Mouse (Mus musculus): ENCODE data around the gene Igf2bp1. TPM values are rescaled to one million over a fixed set of nuclear protein-coding genes. Genes with fewer than 3 reads are reported as not detected.

Igf2bp1 gene
- polyA plus RNA-seq, 1 experiment from 2014 or later, result 1.2 TPM

DNA sequence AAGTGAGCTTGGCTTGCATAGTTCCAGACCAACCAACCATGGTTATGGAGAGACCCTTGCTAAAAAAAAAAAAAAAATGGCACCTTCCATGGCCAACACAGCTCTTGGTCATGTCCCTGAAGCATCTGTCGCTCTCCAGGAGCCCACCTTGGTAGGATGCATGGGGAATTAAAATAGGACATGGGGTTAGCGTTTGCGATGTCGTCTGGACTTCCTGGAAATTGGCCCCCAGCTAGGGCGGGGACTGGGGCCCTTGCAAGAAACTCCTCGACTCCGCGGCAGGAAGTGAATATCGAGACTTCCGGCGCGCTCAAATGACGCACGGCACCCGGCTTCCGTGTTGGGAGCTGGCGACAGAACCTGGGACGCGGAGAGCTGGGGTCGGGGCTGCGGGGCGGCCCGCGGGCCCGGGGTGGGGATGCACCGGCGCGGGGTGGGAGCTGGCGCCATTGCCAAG is 28.9 kb upstream of the Igf2bp1 start, which contains the start of gene Snf8:
Snf8 (plus strand) TSS at position 290 of the 457 bp plus-strand sequence.
- in situ Hi-C loops (cut with MboI; ENCODE audit: low pct_unique_long_range_greater_than_20kb), result no loop called here
- ChIA-PET POLR2A (interaction anchor here (0.6 to 1.2 kb wide), 4 partner anchors 28 to 899 kb away, joined by 3 to 7 read pairs (median 4); no protein-coding TSS in a partner anchor), CTCF (interaction anchor here (0.8 to 1.6 kb wide), 4 partner anchors 54 to 207 kb away, joined by 3 to 5 read pairs (median 4); no protein-coding TSS in a partner anchor)
- peak; percentile 35 for ATAC-seq
- no peaks in the 10 kb centered on the region for H3K27me3 ChIP-seq
- TF ChIP-seq CTCF (IDR thresholded peaks at IDR 0.05), result no peak
- DNase-seq (ENCODE audit: low read depth, low spot score), result peak; percentile 67

DNA sequence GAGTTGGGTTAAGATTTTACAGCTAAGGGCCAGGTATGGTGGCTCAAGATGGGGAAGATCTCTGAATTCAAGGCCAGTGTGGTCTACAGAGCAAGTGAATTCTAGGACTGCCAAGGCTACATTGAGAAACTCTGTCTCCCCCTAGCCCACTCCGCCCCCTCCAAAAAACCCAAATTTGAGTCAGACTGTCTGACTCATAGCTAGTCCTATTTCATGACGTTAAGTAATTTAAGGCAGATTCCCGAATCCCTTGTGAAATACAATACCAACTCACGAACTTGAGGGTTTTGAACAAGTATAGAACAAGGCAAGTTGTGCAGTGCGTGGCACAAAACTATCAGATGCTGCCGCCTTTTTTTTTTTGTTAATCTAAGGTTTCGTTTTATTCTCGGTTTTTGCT is 28.4 kb upstream of the Igf2bp1 start:
- in situ Hi-C loops (cut with MboI; ENCODE audit: low pct_unique_long_range_greater_than_20kb), result no loop called here
- ChIA-PET CTCF (interaction anchor here (0.8 to 1.6 kb wide), 4 partner anchors 53 to 207 kb away, joined by 3 to 5 read pairs (median 4); no protein-coding TSS in a partner anchor), POLR2A (interaction anchor here (0.6 to 1.2 kb wide), 5 partner anchors 28 to 935 kb away, joined by 3 to 7 read pairs (median 3); no protein-coding TSS in a partner anchor)
- no peaks in the 10 kb centered on the region for H3K27me3 ChIP-seq
- DNase-seq (ENCODE audit: low read depth, low spot score) (no peak), ATAC-seq (no peak)
- TF ChIP-seq CTCF (IDR thresholded peaks at IDR 0.05), result no peak

DNA sequence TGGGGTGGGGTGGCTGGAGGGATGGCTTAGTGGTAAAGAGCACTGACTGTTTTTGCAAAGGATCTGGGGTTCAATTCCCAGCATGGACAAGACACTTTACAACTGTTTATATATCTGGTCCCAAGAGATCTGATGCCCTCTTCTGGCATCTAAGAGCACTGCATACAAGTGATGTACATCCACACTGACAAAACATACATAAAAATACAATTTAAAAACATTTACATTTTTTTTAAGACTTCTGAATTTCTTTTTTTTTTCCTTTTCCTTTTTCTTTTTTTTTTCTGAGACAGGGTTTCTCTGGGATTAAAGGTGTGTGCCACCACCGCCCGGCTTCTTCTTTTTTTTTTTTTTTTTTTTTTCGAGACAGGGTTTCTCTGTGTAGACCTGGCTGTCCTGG is 27.5 kb upstream of the Igf2bp1 start:
- in situ Hi-C loops (cut with MboI; ENCODE audit: low pct_unique_long_range_greater_than_20kb), result no loop called here
- ATAC-seq, result no peak
- no peak for DNase-seq (ENCODE audit: low read depth, low spot score)
- no peaks in the 10 kb centered on the region for H3K27me3 ChIP-seq
- ChIA-PET CTCF (interaction anchor here (1.6 kb wide), 1 partner anchor 157 kb away, joined by 3 read pairs; no protein-coding TSS in a partner anchor), POLR2A (interaction anchor here (1.2 kb wide), 1 partner anchor 27 kb away, joined by 4 read pairs; no protein-coding TSS in a partner anchor)
- peak; percentile 54 for TF ChIP-seq CTCF (IDR thresholded peaks at IDR 0.05)

DNA sequence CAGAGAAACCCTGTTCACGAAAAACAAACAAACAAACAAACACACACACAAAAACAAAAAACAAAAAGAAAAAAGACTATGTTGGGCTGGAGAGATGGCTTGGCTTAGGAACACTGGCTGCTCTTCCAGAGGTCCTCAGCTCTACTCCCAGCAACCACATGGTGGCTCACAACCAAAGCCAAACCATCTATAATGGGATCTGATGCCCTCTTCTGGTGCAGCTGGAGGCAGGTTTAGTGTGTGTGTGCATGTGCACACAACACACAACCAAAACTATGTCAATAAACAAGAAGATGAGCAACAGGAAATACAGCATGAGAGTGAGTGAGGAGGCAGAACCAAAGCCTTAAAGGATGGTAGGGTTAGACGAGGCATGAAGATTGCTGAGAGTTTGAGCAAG is 26.0 kb upstream of the Igf2bp1 start:
- in situ Hi-C loops (cut with MboI; ENCODE audit: low pct_unique_long_range_greater_than_20kb), result no loop called here
- H3K27me3 ChIP-seq, result no peaks in the 10 kb centered on the region
- DNase-seq (ENCODE audit: low read depth, low spot score) (no peak), ATAC-seq (no peak)
- ChIA-PET POLR2A (no interaction called here), CTCF (no interaction called here)
- TF ChIP-seq CTCF (IDR thresholded peaks at IDR 0.05), result peak; percentile 43

DNA sequence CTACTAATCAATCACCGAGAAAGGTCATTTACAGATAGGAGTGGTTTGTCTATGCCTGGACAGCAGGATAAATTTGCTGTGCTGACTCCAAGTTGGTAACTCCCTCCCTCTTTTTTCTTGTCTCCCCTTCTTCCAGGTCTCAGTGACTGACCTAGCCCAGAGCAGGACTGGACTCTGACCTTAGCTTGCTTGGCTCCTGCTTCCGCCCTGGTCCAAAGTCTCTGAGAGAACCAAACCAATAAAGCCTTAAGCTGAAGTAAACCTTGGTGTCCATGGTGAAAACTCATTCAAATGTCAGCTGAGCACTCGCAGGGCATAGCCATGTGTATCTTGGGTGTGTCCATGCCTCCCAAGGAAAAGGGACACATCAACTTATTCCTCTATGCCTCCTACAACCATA is 24.8 kb upstream of the Igf2bp1 start:
- no peak for TF ChIP-seq CTCF (IDR thresholded peaks at IDR 0.05)
- DNase-seq (ENCODE audit: low read depth, low spot score) (no peak), ATAC-seq (no peak)
- POLR2A ChIA-PET, result no interaction called here
- H3K27me3 ChIP-seq, result no peaks in the 10 kb centered on the region
- CTCF ChIA-PET, result no interaction called here
- in situ Hi-C loops (cut with MboI; ENCODE audit: low pct_unique_long_range_greater_than_20kb), result no loop called here

DNA sequence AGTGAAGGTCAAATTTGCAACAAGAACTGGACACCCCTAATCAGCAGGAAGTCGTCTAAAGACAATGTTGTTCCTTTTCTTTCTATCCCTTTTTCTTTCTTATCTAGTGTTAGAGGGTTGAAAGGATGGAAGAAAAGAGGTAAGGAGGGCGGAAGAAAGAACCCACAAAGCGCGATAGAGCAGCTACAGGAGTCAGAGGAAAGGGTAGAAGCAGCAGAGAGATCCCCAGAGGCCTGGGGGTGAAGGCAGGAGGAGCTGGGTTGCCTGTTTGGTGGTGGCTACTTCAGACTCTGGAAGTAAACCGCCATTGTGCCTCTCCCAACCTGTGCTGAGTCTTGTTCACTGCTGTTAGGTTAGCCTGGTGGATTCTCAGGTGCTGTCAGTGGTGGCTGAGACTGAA is 22.4 kb upstream of the Igf2bp1 start:
- in situ Hi-C loops (cut with MboI; ENCODE audit: low pct_unique_long_range_greater_than_20kb), result no loop called here
- ChIA-PET CTCF (interaction anchor here (1.2 kb wide), 1 partner anchor 47 kb away, joined by 3 read pairs; no protein-coding TSS in a partner anchor), POLR2A (no interaction called here)
- no peak for TF ChIP-seq CTCF (IDR thresholded peaks at IDR 0.05)
- DNase-seq (ENCODE audit: low read depth, low spot score) (no peak), ATAC-seq (no peak)
- H3K27me3 ChIP-seq, result no peaks in the 10 kb centered on the region

DNA sequence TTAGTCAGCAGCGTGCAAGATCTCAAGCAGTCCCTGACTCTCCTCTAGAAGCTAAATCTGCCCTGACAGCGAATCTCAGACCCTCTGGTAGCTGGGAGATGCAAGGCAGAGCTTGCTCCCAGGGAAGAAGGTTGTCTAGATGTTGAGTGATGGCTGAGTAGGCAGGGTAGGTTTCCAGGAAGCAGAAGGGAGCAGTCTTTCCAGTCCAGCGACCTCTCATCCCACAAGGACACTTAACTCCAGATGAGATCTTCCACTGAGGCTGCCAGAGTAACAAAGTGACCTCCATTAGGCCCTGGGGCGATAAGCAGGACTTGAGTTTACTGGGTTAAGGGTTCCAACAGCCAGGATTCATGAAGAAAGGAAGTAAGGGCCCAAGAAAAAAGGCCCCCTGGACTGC is 14.9 kb upstream of the Igf2bp1 start:
- in situ Hi-C loops (cut with MboI; ENCODE audit: low pct_unique_long_range_greater_than_20kb), result no loop called here
- no peak for TF ChIP-seq CTCF (IDR thresholded peaks at IDR 0.05)
- ChIA-PET CTCF (no interaction called here), POLR2A (no interaction called here)
- H3K27me3 ChIP-seq, result no peaks in the 10 kb centered on the region
- DNase-seq (ENCODE audit: low read depth, low spot score) (no peak), ATAC-seq (no peak)

DNA sequence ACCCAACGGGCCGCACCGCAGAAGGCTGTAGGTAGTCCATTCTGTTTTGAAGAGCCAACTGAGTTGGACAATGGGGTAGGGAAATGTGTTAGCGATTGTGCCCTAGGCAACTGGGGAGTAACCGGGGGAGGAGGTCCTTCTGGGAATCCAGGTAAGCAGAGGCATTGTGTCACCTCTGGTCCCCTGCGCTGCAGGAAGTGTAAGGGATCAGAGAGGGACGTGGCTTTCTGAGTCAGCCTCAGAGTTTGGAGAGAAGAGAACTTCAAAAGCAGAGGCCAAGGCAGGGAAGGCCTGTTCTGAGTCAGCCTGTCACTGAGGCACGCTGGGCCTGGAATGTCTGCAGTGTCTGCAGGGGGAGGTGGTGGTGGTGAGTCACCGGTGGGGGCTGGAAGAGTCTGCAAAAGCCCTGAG is 12.2 kb upstream of the Igf2bp1 start:
- in situ Hi-C loops (cut with MboI; ENCODE audit: low pct_unique_long_range_greater_than_20kb), result no loop called here
- CTCF ChIA-PET, result interaction anchor here (0.9 kb wide), 1 partner anchor 37 kb away, joined by 3 read pairs; no protein-coding TSS in a partner anchor

DNA sequence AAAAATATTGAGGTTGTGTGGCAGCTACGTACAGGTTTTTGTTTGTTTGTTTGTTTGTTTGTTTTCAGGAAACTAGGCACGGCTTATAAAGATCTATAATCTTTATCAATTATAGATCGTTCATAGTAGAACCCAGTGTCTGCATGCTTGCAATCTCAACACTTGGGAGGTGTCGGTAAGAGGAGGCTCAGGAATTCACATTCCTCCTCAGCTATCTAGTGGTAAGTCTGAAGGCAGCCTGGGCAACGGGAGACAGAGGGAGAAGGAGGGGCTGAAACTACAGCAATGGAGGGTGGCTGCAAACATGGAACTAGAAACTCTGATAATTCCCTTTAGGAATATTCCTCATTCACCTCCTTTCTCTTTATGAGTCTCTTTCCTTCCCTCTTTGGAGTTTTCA is 9.7 kb upstream of the Igf2bp1 start:
- ChIA-PET CTCF (no interaction called here), POLR2A (no interaction called here)
- in situ Hi-C loops (cut with MboI; ENCODE audit: low pct_unique_long_range_greater_than_20kb), result no loop called here
- H3K27me3 ChIP-seq, result peaks cover 11% of the 10 kb centered on the region
- DNase-seq (ENCODE audit: low read depth, low spot score) (no peak), ATAC-seq (no peak)
- TF ChIP-seq CTCF (IDR thresholded peaks at IDR 0.05), result no peak

More for the DNA sequence above, 12.2 kb upstream of the Igf2bp1 start:
- DNase-seq (ENCODE audit: low read depth, low spot score), result peak; percentile 50
- ATAC-seq, result peak; percentile 94
- no peaks in the 10 kb centered on the region for H3K27me3 ChIP-seq
- POLR2A ChIA-PET, result interaction anchor here (1.5 kb wide), 1 partner anchor 23 kb away, joined by 4 read pairs; no protein-coding TSS in a partner anchor
- TF ChIP-seq CTCF (IDR thresholded peaks at IDR 0.05), result no peak

DNA sequence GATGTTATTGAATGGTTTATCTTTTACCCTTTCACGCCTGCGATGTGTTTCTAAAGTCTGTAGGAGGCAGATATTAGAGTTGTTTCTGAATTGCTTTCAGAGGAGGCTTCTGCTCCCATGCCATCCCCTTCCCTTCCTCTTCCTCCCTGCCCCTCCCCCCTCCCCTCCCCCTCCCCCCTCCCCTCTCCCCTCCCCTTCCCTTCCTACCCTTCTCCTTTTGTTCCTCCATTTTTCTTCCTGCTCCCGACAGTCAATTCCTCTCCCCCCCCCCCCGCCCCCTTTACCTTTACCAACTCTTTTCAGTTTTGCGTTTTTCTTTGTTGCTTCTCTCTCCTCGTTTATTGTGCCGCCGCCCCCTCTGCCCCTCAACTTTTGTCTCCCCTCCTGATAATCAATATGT is 6.2 kb upstream of the Igf2bp1 start:
- in situ Hi-C loops (cut with MboI; ENCODE audit: low pct_unique_long_range_greater_than_20kb), result no loop called here
- CTCF ChIA-PET, result no interaction called here
- peaks cover 39% of the 10 kb centered on the region for H3K27me3 ChIP-seq
- ATAC-seq (no peak), DNase-seq (ENCODE audit: low read depth, low spot score) (no peak)
- POLR2A ChIA-PET, result no interaction called here
- no peak for TF ChIP-seq CTCF (IDR thresholded peaks at IDR 0.05)

DNA sequence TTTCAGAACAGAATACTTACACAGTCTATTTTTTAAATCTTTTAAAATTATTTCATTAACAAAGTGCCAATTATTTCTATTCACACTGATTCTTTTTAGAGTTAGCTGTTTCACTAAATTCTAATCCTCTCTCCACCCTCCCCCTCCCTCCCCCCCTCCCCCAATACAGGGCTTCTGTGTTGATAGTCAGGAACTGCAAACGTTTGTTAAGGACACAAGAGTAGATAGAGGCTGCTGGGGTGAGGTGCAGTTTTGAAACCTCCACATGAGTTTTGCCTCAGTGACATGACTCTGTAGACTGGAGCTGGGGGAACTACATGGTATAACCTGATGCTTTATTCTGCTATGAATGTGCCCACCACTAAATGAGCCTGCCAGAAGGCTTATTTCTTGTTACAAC is 3.1 kb upstream of the Igf2bp1 start:
- ChIA-PET CTCF (no interaction called here), POLR2A (no interaction called here)
- ATAC-seq (no peak), DNase-seq (ENCODE audit: low read depth, low spot score) (no peak)
- peaks cover 53% of the 10 kb centered on the region for H3K27me3 ChIP-seq
- TF ChIP-seq CTCF (IDR thresholded peaks at IDR 0.05), result no peak
- in situ Hi-C loops (cut with MboI; ENCODE audit: low pct_unique_long_range_greater_than_20kb), result no loop called here

Data from Patski (cell line).